Mouse (Mus musculus) stomach, postnatal 0 days (tissue): ENCODE results near the gene Yipf2.

Source experiments
- CTCF ChIP-seq: IDR thresholded peaks from 2 replicates; pipeline ENCODE4 v1.5.1; 2016; ENCODE audit warnings: antibody characterized with exemption, low read depth, mild to moderate bottlenecking, moderate library complexity
- EP300 ChIP-seq: optimal IDR thresholded peaks from 2 replicates; pipeline ENCODE3; 2016; ENCODE audit warnings: antibody characterized with exemption

GRCm38 (mm10) chr9:21633106-21633505 is 40.5 kb upstream of the Yipf2 start:
- TF ChIP-seq EP300 (no peak), CTCF (no peak)
